Mouse (Mus musculus) MEL (cell line): Measurements from ENCODE around the gene Sh3gl2.

Experiments used
- CTCF ChIP-seq, 3 experiments: IDR thresholded peaks in 2 of 3; conservative IDR thresholded peaks in 1 of 3; 2 replicates each; pipeline ENCODE4 v1.5.1; 2011 to 2012; ENCODE audit warnings: low read length in 3 of 3, low read depth in 2 of 3, mild to moderate bottlenecking in 2 of 3, improper control_type of control experiment in 1 of 3, inconsistent platforms in 1 of 3, mixed read lengths in 1 of 3, moderate library complexity in 1 of 3; ENCODE audit not compliant: control insufficient read depth in 1 of 3, insufficient read depth in 1 of 3, poor library complexity in 1 of 3, severe bottlenecking in 1 of 3
- EP300 ChIP-seq, 2 experiments: IDR thresholded peaks; 2 replicates each; pipeline ENCODE4 v1.6.1; 2011; ENCODE audit warnings: improper control_type of control experiment in 2 of 2, low read length in 2 of 2, low read depth in 1 of 2, mild to moderate bottlenecking in 1 of 2
- ETS1 ChIP-seq: IDR thresholded peaks from 2 replicates; pipeline ENCODE4 v1.6.1; 2012; ENCODE audit warnings: low read depth, mild to moderate bottlenecking, inconsistent platforms, low read length, improper control_type of control experiment, moderate library complexity
- GABPA ChIP-seq: IDR thresholded peaks from 2 replicates; pipeline ENCODE4 v1.6.1; 2012; ENCODE audit warnings: low read depth, mild to moderate bottlenecking, inconsistent platforms, low read length, improper control_type of control experiment, moderate library complexity
- GATA1 ChIP-seq: IDR thresholded peaks from 2 replicates; pipeline ENCODE4 v1.6.1; 2011; ENCODE audit warnings: low read depth, low read length, improper control_type of control experiment
- JUND ChIP-seq: IDR thresholded peaks from 2 replicates; pipeline ENCODE4 v1.6.1; 2011; ENCODE audit warnings: low read depth, mild to moderate bottlenecking, improper control_type of control experiment, low read length
- MAX ChIP-seq: IDR thresholded peaks from 2 replicates; pipeline ENCODE4 v1.6.1; 2011; ENCODE audit warnings: low read length, improper control_type of control experiment
- MXI1 ChIP-seq: IDR thresholded peaks from 2 replicates; pipeline ENCODE4 v1.6.1; 2011; ENCODE audit warnings: mild to moderate bottlenecking, low read depth, low read length, improper control_type of control experiment
- POLR2A ChIP-seq, 2 experiments: IDR thresholded peaks; 2 replicates each; pipeline ENCODE4 v1.6.1; 2011 to 2012; ENCODE audit warnings: low read length in 2 of 2, mild to moderate bottlenecking in 2 of 2, control low read depth in 1 of 2, improper control_type of control experiment in 1 of 2, low read depth in 1 of 2, moderate library complexity in 1 of 2; ENCODE audit not compliant: control insufficient read depth in 1 of 2, insufficient read depth in 1 of 2, poor library complexity in 1 of 2
- POLR2AphosphoS5 ChIP-seq: IDR thresholded peaks from 2 replicates; pipeline ENCODE4 v1.6.1; 2012; ENCODE audit warnings: low read depth, borderline replicate concordance, mild to moderate bottlenecking, inconsistent platforms, low read length, moderate library complexity, mixed read lengths
- SIN3A ChIP-seq: IDR thresholded peaks from 2 replicates; pipeline ENCODE4 v1.6.1; 2012; ENCODE audit warnings: low read length, improper control_type of control experiment, inconsistent platforms
- ZKSCAN1 ChIP-seq: IDR thresholded peaks from 2 replicates; pipeline ENCODE4 v1.6.1; 2012; ENCODE audit warnings: low read depth, mild to moderate bottlenecking, inconsistent platforms, low read length, improper control_type of control experiment, moderate library complexity

- TF ChIP-seq CTCF (IDR thresholded peaks at IDR 0.05 in 2 of 3, conservative IDR thresholded peaks at IDR 0.05 in 1 of 3; ENCODE audit: control insufficient read depth in 1 of 3, insufficient read depth in 1 of 3, low read depth in 2 of 3, low read length in 3 of 3, poor library complexity in 1 of 3, severe bottlenecking in 1 of 3) (no peak), GATA1 (no peak), POLR2A (IDR thresholded peaks at IDR 0.05; ENCODE audit: control insufficient read depth in 1 of 2, insufficient read depth in 1 of 2, low read depth in 1 of 2, low read length in 2 of 2, poor library complexity in 1 of 2) (no peak), EP300 (IDR thresholded peaks at IDR 0.05; ENCODE audit: low read depth in 1 of 2, low read length in 2 of 2) (no peak), ETS1 (no peak), GABPA (no peak), ZKSCAN1 (no peak), POLR2AphosphoS5 (no peak), SIN3A (no peak), JUND (no peak), MAX (no peak), MXI1 (no peak)
These were observed 51.0 kb downstream of the Sh3gl2 start for GRCm38 (mm10) chr4:85255771-85256389.
